Mouse (Mus musculus) limb, embryonic 12.5 days (tissue): ENCODE measurements at regions not wholly inside any gene's neighbourhood (a gene's known extent, or its start where the extent isn't known, plus 50 kb on each side); places are given as distances from the start of the nearest gene placed in this dataset.

Experiments used
- ATAC-seq: fragments of 200-750 bp; cut with Nextera tagmentation; 2 replicates; pipeline ENCODE4 v1.8.0; 2017; ENCODE audit warnings: low read depth, moderate TSS enrichment; ENCODE audit not compliant: insufficient number of reproducible peaks, insufficient read depth, low FRiP score, low TSS enrichment
- H3K27ac ChIP-seq: fragments of 300-500 bp; sonication (generic); 2 replicates; pipeline ENCODE4 v1.5.1; 2016; ENCODE audit warnings: mild to moderate bottlenecking, moderate library complexity
- H3K27me3 ChIP-seq: fragments of 300-500 bp; sonication (generic); 2 replicates; pipeline ENCODE4 v1.6.1; 2016; ENCODE audit warnings: mild to moderate bottlenecking, moderate library complexity
- H3K36me3 ChIP-seq: fragments of 300-500 bp; sonication (generic); 2 replicates; pipeline ENCODE4 v1.6.1; 2016; ENCODE audit warnings: mild to moderate bottlenecking, moderate library complexity
- H3K4me1 ChIP-seq: fragments of 300-500 bp; sonication (generic); replicated peaks from 2 replicates; pipeline ENCODE4 v1.6.1; 2016
- H3K4me2 ChIP-seq: fragments of 300-500 bp; sonication (generic); 2 replicates; pipeline ENCODE4 v1.6.1; 2016; ENCODE audit warnings: mild to moderate bottlenecking, moderate library complexity
- H3K4me3 ChIP-seq: fragments of 300-500 bp; sonication (generic); replicated peaks from 2 replicates; pipeline ENCODE4 v1.5.1; 2016; ENCODE audit warnings: mild to moderate bottlenecking
- H3K9ac ChIP-seq: fragments of 300-500 bp; sonication (generic); replicated peaks from 2 replicates; pipeline ENCODE4 v1.6.1; 2016; ENCODE audit warnings: mild to moderate bottlenecking, moderate library complexity
- H3K9me3 ChIP-seq: fragments of 300-500 bp; sonication (generic); 2 replicates; pipeline ENCODE4 v1.6.1; 2016; ENCODE audit warnings: mild to moderate bottlenecking, moderate library complexity
- WGBS: fragments of 180-500 bp; shearing (Covaris S2); methylation state at CpG from one replicate; pipeline ENCODE4 v1.1.7; 2016; 5-methylcytosine and 5-hydroxymethylcytosine counted together

GRCm38 (mm10) chr3:128301312-128301711 lies 405.2 kb upstream of the Fam241a start:
- Histone ChIP-seq H3K36me3 (no peaks in the 10 kb centered on the region), H3K4me2 (no peak overlapping the region), H3K27ac (no peak overlapping the region), H3K9me3 (no peaks in the 10 kb centered on the region), H3K27me3 (no peaks in the 10 kb centered on the region; the same call in 1 of the 2 replicates), H3K4me1 (0 out of 2 replicates have a peak, but pooled peaks cover 1% of the 10 kb centered on the region), H3K9ac (no peak overlapping the region), H3K4me3 (no peak overlapping the region)
- 32% methylated on average over 4 of the region's 4 CpGs for WGBS
- ATAC-seq = no peak

- H3K9ac ChIP-seq = no peak overlapping the region
- no peak overlapping the region for H3K4me3 ChIP-seq
- no peak overlapping the region for H3K4me2 ChIP-seq
- H3K27me3 ChIP-seq = no peaks in the 10 kb centered on the region
- H3K36me3 ChIP-seq = no peaks in the 10 kb centered on the region
- no peaks in the 10 kb centered on the region for H3K4me1 ChIP-seq
- H3K9me3 ChIP-seq = peaks cover 5% of the 10 kb centered on the region; the same call in 1 of the 2 replicates
- WGBS = 68% methylated on average over 9 of the region's 9 CpGs
- no peak for ATAC-seq
- H3K27ac ChIP-seq = no peak overlapping the region
Measured at GRCm38 (mm10) chr3:128298110-128298509, 402.0 kb upstream of the Fam241a start.

- WGBS = 74% methylated on average over 4 of the region's 4 CpGs
- Histone ChIP-seq H3K36me3 (no peaks in the 10 kb centered on the region), H3K9ac (no peak overlapping the region), H3K9me3 (no peaks in the 10 kb centered on the region), H3K27ac (no peak overlapping the region), H3K4me1 (0 out of 2 replicates have a peak, but pooled peaks cover 3% of the 10 kb centered on the region), H3K4me2 (no peak overlapping the region), H3K27me3 (no peaks in the 10 kb centered on the region), H3K4me3 (no peak overlapping the region)
- no peak for ATAC-seq
Measured at GRCm38 (mm10) chr3:128287846-128288245, 391.7 kb upstream of the Fam241a start.

- Histone ChIP-seq H3K4me1 (0 out of 2 replicates have a peak, but pooled peaks cover 3% of the 10 kb centered on the region), H3K9ac (no peak overlapping the region), H3K4me3 (no peak overlapping the region), H3K27ac (no peak overlapping the region), H3K4me2 (no peak overlapping the region), H3K9me3 (no peaks in the 10 kb centered on the region), H3K36me3 (no peaks in the 10 kb centered on the region), H3K27me3 (no peaks in the 10 kb centered on the region)
- ATAC-seq = no peak
- 62% methylated on average over 6 of the region's 6 CpGs for WGBS
Measured at GRCm38 (mm10) chr3:128285214-128285613, 389.1 kb upstream of the Fam241a start.

GRCm38 (mm10) chr3:128280626-128281025 lies 384.5 kb upstream of the Fam241a start:
- ATAC-seq = no peak
- Histone ChIP-seq H3K27me3 (no peaks in the 10 kb centered on the region), H3K4me3 (no peak overlapping the region), H3K4me2 (no peak overlapping the region), H3K9me3 (no peaks in the 10 kb centered on the region), H3K27ac (no peak overlapping the region), H3K36me3 (no peaks in the 10 kb centered on the region), H3K4me1 (no peaks in the 10 kb centered on the region), H3K9ac (no peak overlapping the region)
- 86% methylated on average over 4 of the region's 4 CpGs for WGBS

- H3K36me3 ChIP-seq = no peaks in the 10 kb centered on the region
- H3K27ac ChIP-seq = no peak overlapping the region
- H3K4me3 ChIP-seq = no peak overlapping the region
- H3K4me1 ChIP-seq = no peaks in the 10 kb centered on the region
- no peak overlapping the region for H3K4me2 ChIP-seq
- 67% methylated on average over 6 of the region's 6 CpGs for WGBS
- no peaks in the 10 kb centered on the region for H3K27me3 ChIP-seq
- H3K9me3 ChIP-seq = no peaks in the 10 kb centered on the region
- no peak overlapping the region for H3K9ac ChIP-seq
- ATAC-seq = no peak
Measured at GRCm38 (mm10) chr3:128270576-128270975, 374.5 kb upstream of the Fam241a start.

GRCm38 (mm10) chr3:128261208-128261607 lies 365.1 kb upstream of the Fam241a start:
- Histone ChIP-seq H3K27ac (no peak overlapping the region), H3K27me3 (no peaks in the 10 kb centered on the region), H3K9me3 (no peaks in the 10 kb centered on the region), H3K9ac (no peak overlapping the region), H3K4me3 (no peak overlapping the region), H3K4me1 (no peaks in the 10 kb centered on the region), H3K4me2 (no peak overlapping the region), H3K36me3 (no peaks in the 10 kb centered on the region)
- ATAC-seq = no peak
- 74% methylated on average over 2 of the region's 2 CpGs for WGBS

GRCm38 (mm10) chr3:128247816-128248215 lies 351.7 kb upstream of the Fam241a start:
- Histone ChIP-seq H3K27me3 (no peaks in the 10 kb centered on the region), H3K9ac (no peak overlapping the region), H3K4me1 (no peaks in the 10 kb centered on the region), H3K9me3 (no peaks in the 10 kb centered on the region), H3K4me2 (no peak overlapping the region), H3K27ac (no peak overlapping the region), H3K36me3 (no peaks in the 10 kb centered on the region), H3K4me3 (no peak overlapping the region)
- 79% methylated on average over 2 of the region's 2 CpGs for WGBS
- ATAC-seq = no peak

DNA sequence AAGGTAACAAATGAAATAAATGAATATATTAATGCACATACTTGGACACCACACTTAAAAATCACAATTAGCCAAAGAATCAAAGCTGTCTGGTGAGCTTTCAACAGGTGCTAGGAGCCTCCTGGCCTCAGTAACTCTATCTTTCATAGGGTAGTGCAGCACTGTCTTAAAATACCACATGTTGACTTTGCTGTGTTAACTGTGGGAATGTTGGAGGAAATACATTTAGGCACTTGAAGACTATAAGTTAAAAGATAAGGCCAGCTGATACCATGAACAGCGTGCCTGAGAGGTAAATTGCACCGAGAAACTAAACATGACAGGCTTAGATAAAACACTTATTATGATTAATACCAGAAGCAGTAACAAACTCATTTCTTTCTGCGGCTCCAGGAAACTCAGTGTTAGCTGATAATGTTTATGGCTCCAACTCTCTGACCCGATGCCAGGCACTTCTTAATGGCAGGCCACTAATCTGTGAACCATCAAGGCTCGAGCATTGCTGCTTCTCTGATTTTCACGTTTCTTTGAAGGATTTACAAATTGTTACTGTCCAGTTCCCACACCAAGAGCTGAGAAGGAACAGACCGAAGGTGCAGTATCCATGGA lies 343.8 kb upstream of the Fam241a start:
- no peaks in the 10 kb centered on the region for H3K9me3 ChIP-seq
- ATAC-seq = no peak
- no peaks in the 10 kb centered on the region for H3K4me1 ChIP-seq
- no peak overlapping the region for H3K4me3 ChIP-seq
- H3K4me2 ChIP-seq = no peak overlapping the region
- WGBS = 33% methylated on average over 7 of the region's 7 CpGs
- no peak overlapping the region for H3K9ac ChIP-seq
- no peak overlapping the region for H3K27ac ChIP-seq
- peaks cover 3% of the 10 kb centered on the region; the same call in 1 of the 2 replicates for H3K27me3 ChIP-seq
- no peaks in the 10 kb centered on the region for H3K36me3 ChIP-seq

DNA sequence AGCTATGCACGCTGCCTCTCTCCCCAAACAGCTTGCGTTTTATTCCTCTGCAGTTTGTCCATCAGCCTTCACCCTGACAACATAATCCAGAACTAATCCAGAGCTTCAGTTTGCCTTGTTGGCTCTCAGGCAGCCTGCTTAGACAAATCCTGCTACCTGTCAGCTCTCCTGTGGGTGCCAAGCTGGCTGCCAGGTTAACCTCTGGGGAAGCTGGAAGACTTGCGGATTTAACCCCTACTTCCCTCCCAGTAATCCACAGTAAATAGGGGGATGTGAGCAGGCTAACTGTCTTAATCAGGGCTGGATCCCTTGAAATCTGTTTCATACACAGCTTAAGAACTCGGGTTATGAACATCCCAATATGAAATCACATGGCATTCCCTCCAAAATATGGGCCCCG lies 334.3 kb upstream of the Fam241a start:
- 76% methylated on average over 5 of the region's 5 CpGs for WGBS
- Histone ChIP-seq H3K36me3 (no peaks in the 10 kb centered on the region), H3K27ac (no peak overlapping the region)

GRCm38 (mm10) chr3:128226930-128227585 lies 330.9 kb upstream of the Fam241a start:
- Histone ChIP-seq H3K4me3 (no peak overlapping the region), H3K9me3 (no peaks in the 10 kb centered on the region), H3K27me3 (no peaks in the 10 kb centered on the region), H3K27ac (no peak overlapping the region), H3K9ac (no peak overlapping the region), H3K4me2 (no peak overlapping the region), H3K4me1 (peaks cover 3% of the 10 kb centered on the region), H3K36me3 (no peaks in the 10 kb centered on the region)
- ATAC-seq = no peak
- 59% methylated on average over 6 of the region's 6 CpGs for WGBS

More for the DNA sequence above, 334.3 kb upstream of the Fam241a start:
- no peaks in the 10 kb centered on the region for H3K9me3 ChIP-seq
- no peak overlapping the region for H3K4me2 ChIP-seq
- H3K4me1 ChIP-seq = no peaks in the 10 kb centered on the region
- H3K9ac ChIP-seq = no peak overlapping the region
- no peak overlapping the region for H3K4me3 ChIP-seq
- H3K27me3 ChIP-seq = no peaks in the 10 kb centered on the region
- no peak for ATAC-seq

DNA sequence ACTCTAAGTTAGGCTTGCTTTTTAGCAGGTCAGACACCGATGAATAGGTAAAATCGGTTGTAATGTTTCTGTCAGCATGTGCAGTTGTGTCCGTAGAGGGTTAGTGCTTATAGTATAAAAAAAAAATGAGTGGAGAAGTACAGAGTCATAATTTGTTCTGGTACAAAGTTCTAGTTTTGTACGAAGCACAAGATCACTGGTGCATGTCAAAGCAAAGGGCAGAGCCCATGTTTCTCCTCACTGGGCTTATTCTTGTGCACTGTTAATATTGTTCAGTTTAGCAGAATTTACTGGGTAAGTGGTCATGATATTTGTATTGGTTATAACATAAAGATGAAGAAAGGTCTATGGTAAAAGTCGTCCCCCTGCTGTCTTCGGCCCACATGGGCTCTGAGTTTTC lies 330.4 kb upstream of the Fam241a start:
- no peaks in the 10 kb centered on the region for H3K9me3 ChIP-seq
- H3K4me1 ChIP-seq = peaks cover 3% of the 10 kb centered on the region
- no peak overlapping the region for H3K4me2 ChIP-seq
- no peak overlapping the region for H3K27ac ChIP-seq
- no peak overlapping the region for H3K9ac ChIP-seq
- WGBS = 88% methylated on average over 6 of the region's 6 CpGs
- no peak overlapping the region for H3K4me3 ChIP-seq
- no peak for ATAC-seq
- H3K27me3 ChIP-seq = no peaks in the 10 kb centered on the region
- no peaks in the 10 kb centered on the region for H3K36me3 ChIP-seq
